Mouse (Mus musculus) cerebellum, adult (tissue): Measurements from ENCODE around the gene Slc26a10.
"Not testable (repeated sequence)": the region's sequence is repeated elsewhere in the genome, so short reads cannot be mapped to it uniquely, and the experiment has no call there.

Experiments used
- ATAC-seq: cut with Nextera tagmentation; 2 replicates; pipeline ENCODE4 v1.9.2; 2017; ENCODE audit warnings: mild to moderate bottlenecking, moderate library complexity, mixed read lengths; ENCODE audit not compliant: insufficient number of reproducible peaks, low FRiP score, low TSS enrichment

Slc26a10 gene

GRCm38 (mm10) chr10:127138328-127139141, 41.9 kb downstream of the Slc26a10 start:
- ATAC-seq, result no peak

- no peak for ATAC-seq
Measured at GRCm38 (mm10) chr10:127137896-127138295, 42.5 kb downstream of the Slc26a10 start.

DNA sequence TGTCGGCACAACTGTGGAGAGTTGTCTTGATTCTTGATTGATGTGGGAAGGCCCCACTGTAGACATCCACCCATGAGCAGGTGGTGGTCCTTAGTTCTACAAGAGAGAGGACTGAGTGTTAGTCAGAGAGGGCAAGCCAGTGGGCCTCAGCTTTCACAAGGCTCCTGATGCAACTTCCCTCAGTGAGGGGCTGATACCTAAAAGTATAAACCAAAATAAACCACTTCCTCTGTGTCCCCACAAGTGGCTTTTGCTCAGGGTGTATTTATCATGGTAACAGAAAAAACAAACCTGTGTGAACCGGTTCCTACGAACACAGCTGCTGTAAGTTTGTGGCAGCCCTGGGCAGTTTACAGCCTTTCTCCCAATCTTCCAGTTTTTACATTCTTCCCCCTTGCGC, 43.9 kb downstream of the Slc26a10 start:
- ATAC-seq, result no peak

GRCm38 (mm10) chr10:127135118-127135836, 45.2 kb downstream of the Slc26a10 start:
- no peak for ATAC-seq

- not testable (repeated sequence) for ATAC-seq
Measured at GRCm38 (mm10) chr10:127134394-127135035, 45.9 kb downstream of the Slc26a10 start.

- no peak for ATAC-seq
Measured at GRCm38 (mm10) chr10:127132469-127132868, 48.0 kb downstream of the Slc26a10 start.

DNA sequence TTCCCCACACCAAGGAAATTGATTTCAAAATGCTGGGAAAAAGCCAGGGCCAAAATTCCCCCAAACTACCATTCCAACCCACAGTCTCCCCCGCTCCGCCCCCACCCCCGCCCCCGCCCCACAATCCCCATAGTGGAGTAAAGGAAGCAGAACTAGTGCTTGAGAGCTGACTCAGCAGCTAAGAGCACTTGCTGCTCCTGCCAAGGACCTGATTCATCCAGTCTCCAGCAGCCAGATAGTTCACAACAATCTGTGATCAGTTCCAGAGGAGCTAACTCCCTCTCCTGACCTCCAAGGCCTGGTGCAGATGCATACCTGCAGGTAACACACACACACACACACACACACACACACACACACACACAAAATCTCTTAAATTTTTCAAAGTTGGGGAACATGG, 51.0 kb downstream of the Slc26a10 start:
- no peak for ATAC-seq

DNA sequence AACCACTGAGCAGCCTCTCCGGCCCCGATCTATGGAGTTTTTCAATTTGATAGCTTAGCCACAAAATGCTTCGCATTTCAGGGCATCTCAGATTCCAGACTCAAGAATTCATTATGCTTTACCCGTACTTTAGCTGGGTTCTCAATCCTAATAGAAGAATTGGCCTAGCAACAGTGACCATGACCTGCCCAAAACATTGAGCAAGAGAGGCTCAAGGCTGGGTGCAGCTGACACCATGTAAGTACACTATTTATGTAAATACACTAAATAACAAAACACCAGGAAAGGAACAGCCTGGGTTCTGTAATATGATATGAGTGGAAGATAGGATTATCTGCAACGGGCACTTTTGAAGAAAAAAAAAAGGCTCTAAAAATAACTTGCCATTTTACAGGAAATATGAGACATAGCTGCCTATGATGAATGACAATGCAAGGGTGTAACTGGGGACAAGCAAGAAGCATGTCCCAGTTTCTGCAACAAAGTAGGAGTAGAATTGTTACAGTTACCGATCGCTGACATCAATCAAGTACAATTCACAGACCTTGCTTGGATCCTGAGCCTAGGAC, 52.6 kb downstream of the Slc26a10 start:
- ATAC-seq, result no peak

GRCm38 (mm10) chr10:127126579-127126978, 53.9 kb downstream of the Slc26a10 start:
- ATAC-seq, result no peak

- no peak for ATAC-seq
Measured at GRCm38 (mm10) chr10:127125210-127126001, 55.0 kb downstream of the Slc26a10 start.

- ATAC-seq, result peak; percentile 37
Measured at GRCm38 (mm10) chr10:127123436-127123805, 57.0 kb downstream of the Slc26a10 start.

DNA sequence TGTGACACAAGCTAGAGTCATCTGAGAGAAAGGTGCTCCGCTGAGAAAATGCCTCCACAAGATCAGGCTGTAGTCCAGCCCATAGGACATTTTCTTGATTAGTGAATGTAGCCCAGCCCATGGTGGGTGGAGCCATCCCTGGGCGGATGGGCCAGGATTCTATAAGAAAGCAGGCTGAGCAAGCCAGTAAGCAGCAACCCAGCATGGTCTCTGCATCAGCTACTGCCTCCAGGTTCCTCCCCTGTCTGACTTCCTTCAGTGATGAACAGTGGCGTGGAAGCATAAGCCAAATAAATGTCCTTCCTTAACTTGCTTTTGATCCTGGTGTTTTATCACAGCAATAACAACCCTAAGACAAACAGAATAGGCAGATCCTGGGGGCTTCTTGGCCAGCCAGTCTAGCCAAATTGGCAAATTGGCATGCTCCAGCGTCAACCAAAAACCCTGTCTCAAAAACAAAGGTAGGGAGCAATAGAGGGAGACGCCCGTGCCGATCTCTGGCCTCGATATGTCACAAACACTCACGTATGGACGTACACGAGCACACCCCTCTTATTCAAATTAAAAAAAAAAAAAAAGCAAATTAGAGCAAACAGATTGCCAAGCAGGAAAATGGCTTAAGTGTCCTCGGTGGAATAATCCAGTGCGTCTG, 57.5 kb downstream of the Slc26a10 start:
- no peak for ATAC-seq

DNA sequence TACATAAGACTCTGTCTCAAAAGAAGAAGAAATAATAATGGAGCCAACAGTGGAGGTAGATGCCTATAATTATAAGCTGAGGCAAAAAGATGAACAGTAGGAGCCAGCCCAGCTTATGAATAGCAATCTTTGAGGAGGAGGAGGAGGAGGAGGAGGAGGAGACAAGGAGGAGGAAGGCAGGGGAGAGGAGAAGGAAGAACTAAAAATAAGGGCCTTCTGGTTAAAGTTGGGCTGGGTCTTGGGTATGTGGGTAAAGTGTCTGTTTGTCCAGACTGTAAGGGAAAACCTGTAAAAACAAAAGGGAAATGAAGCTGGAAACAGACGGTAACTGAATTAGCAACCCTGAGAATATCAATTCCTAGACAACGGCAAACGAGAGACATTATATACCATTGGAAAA, 58.4 kb downstream of the Slc26a10 start:
- no peak for ATAC-seq
